Mouse (Mus musculus): ENCODE measurements at regions not wholly inside any gene's neighbourhood (a gene's known extent, or its start where the extent isn't known, plus 50 kb on each side); places are given as distances from the start of the nearest gene placed in this dataset.
A peak's percentile ranks its signal among the peaks of the same experiment; 100 is the strongest.
"Not testable (repeated sequence)": the region's sequence is repeated elsewhere in the genome, so short reads cannot be mapped to it uniquely, and the experiment has no call there.

DNA sequence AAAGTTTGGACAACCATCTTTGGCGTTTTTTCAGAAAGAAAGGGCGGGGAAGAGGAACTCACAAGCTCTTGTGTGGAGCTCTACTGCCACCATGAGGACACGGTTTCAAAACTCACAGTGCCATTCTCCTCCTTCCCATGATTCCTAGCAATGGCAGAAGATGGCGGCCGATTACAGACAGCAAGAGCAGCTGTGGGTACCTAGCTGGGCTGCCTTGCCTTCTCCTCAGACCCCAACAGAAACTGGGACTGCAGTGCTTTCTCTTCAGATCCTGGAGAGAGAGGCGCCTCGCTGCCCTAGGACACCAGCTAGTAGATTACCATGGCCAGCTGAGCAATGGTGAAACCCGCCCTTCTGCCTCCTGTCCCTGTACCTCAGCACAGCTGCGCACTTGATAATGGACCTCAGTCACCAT, 174.2 kb upstream of the Olfr1324 start:
- DNase-seq = peak; percentile 61

DNA sequence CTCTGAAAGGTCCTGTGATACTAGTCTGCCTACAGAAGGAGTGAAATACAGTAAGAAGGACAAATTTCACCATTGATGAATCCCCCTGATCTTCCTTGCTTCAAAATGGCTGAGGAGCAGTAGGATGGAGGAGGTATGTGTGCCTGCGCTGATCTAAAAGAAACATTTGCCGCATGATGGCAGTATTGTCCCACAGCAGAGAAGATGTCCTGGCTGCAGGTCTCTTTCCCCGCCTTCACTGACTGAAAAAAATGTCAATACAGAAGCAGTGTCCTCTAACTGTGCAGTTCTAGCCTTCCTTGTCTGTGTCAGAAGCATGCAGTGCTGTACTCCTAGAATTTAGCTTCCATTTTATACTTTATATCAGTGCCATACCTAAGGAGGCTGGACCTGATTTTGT, 172.0 kb upstream of the Olfr1324 start:
- peak; percentile 83 for DNase-seq

DNA sequence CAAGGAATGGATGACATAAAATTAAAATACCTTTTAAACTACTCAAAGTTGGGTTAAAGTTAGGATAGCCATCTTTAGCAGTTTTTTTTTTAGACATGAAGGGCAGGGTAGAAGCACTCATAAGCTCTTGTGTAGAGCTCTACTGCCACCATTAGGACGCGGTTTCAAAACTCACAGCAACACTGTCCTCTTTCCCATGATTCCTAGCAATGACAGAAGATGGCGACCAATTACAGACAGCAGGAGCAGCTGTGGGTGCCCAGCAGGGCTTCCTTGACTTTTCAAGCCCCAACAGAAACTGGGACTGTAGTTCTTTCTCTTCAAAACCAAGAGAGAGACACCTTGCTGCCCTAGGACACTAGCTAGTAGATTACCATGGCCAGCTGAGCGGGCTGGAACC, 171.5 kb upstream of the Olfr1324 start:
- peak; percentile 76 for DNase-seq

DNA sequence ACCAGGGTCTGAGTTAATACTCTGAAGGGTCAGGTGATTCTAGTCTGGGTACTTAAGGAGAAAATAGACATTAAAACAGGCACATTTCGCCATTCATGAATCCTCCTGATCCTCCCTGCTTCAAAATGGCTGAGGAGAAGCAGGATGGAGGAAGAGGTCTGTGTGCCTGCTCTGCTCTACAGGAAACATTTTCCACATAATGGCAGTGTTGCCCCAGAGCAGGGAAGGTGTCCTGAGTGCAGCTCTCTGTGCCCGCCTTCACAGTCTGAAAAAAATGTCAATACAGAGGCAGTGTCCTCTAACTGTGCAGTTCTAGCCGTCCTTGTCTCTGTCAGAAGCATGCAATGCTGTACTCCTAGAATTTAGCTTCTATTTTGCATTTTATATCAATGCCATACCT, 169.3 kb upstream of the Olfr1324 start:
- DNase-seq = peak; percentile 55

DNA sequence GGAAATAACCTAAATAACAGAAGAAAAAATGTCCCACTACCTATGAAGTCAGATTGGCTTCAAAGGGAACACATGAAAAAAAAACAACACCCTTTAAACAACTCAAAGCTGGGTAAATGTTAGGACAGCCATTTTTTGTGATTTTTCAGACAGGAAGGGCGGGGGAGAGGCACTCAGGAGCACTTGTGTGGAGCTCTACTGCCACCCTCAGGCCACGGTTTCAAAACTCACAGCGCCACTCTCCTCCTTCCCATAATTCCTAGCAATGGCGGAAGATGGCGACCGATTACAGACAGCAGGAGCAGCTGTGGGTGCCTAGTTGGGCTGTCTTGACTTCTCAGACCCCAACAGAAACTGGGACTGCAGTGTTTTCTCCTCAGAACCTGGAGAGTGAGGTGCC, 168.8 kb upstream of the Olfr1324 start:
- peak; percentile 70 for DNase-seq

DNA sequence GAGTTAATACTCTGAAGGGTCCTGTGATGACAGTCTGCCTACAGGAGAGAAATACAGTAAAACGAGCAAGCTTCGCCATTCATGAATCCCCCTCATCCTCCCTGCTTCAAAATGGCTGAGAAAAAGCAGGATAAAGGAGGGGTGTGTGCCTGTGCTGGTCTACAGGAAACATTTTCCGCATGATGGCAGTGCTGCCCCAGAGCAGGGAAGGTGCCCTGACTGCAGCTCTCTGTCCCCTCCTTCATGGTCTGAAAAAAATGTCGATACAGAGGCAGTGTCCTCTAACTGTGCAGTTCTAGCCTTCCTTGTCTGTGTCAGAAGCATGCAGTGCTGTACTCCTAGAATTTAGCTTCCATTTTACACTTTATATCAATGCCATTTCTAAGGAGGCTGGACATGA, 166.7 kb upstream of the Olfr1324 start:
- peak; percentile 43 for DNase-seq

DNA sequence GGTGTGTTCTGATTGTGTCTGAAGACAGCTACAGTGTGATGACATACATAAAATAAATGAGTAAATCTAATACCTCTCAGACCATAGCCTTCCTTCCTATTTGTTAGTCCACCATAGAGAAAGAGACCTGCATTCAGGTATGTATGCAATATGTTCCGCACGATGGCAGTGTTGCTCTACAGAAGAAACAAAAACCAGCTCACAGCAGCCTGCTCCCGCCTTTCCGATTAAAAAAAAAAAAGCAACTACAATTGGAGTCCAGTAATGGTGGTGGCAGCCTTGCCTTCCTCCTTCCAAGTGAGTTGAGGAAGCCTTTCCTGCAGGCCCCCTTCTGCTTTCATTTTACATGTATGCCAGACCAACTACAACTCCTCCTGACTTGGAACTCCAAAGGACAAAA, 163.2 kb upstream of the Olfr1324 start:
- DNase-seq = peak; percentile 43

DNA sequence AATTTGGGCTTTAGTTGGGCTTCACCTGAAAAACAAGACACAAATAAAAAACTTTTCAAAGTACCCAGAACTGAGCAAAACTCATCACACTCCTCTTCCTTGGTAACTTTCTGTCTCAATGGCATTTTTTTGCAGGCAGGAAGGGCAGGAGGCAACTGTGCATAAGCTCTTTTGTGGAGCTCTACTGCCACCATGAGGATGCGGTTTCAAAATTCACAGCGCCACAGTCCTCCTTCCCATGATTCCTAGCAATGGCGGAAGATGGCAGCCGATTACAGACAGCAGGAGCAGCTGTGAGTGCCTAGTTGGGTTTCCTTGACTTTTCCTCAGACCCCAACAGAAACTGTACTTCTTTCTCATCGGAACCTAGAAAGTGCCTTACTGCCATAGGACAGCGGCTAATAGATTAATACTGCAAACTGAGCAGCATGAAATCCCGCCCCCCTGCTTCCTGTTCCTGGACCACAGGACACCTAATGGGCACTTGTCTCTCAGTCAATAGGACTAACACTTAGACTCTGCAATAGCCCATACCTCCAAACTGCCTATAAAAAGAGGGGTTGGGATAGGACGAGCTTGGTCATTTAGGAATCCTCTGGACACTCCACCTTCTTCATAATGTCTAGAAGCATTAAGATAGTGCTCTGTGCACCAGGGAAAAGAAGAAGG, 162.5 kb upstream of the Olfr1324 start:
- peak; percentile 67 for DNase-seq

DNA sequence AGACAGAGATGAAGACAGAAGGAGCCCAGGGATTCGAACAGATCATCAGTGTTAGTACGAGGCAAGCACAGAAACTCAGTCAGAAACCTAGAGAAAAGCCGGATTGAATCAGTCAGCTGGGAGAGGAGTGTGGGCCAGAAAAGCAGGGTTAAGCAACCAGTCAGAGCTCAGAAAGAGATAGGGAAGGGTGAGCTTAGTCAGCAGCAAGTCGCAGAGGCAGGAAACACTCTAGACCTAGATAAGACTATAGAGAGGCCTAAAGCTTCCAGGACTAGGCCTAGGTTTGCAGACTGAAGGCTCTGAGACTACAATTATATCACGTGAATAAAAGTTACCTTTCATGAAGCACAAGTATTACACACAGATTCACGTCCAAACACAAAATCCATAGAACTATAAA, 160.6 kb upstream of the Olfr1324 start:
- DNase-seq = no peak

DNA sequence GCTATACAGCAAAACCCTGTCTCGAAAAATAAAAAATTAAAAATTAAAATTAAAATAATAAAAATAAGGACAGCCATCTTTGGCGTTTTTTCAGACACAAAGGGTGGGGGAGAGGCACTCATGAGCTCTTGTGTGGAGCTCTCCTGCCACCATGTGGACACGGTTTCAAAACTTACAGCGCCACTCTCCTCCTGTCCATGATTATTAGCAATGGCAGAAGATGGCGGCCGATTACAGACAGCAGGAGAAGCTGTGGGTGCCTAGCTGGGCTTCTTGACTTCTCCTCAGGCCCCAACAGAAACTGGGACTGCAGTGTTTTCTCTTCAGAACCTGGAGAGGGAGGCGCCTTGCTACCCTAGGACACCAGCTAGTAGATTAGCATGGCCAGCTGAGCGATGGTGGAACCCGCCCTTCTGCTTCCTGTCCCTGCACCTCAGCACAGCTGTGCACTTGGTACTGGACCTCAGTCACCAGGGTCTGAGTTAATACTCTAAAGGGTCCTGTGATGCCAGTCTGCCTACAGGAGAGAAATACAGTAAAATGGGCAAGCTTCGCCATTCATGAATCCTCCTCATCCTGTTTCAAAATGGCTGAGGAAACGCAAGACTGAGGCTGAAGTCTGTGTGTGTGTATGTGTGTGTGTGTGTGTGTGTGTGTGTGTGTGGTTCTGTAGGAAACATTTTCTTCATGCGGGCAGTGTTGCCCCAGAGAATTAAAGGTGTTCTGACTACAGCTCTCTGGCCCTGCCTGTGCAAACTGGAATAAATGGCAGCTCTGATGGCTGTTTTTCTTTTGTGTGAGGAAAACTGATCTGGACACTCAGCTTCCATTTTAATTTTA, 155.7 kb upstream of the Olfr1324 start:
- DNase-seq = peak; percentile 65

DNA sequence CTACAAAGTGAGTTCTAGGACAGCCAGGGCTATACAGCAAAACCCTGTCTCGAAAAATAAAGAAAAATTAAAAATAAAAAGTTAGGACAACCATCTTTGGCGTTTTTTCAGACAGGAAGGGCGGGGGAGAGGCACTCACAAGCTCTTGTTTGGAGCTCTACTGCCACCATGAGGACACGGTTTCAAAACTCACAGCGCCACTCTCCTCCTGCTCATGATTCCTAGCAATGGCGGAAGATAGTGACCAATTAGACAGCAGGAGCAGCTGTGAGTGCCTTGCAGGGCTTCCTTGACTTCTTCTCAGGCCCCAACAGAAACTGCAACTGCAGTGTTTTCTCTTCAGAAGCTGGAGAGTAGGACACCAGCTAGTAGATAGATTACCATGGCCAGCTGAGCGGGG, 151.9 kb upstream of the Olfr1324 start:
- DNase-seq = peak; percentile 69

DNA sequence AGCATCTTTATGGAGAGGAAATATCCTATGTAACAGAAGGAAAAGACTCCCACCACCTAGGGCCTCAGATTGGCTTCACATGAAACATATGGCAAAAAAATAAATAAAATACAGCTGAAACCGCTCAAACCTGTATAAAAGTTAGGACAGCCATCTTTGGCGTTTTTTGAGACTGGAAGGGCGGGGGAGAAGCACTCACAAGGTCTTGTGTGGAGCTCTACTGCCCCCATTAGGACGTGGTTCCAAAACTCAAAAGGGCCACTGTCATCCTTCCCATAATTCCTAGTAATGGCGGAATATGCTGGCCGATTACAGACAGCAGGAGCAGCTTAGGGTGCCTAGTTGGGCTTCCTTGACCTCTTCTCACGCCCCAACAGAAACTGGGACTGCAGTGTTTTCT, 148.5 kb upstream of the Olfr1324 start:
- peak; percentile 80 for DNase-seq

DNA sequence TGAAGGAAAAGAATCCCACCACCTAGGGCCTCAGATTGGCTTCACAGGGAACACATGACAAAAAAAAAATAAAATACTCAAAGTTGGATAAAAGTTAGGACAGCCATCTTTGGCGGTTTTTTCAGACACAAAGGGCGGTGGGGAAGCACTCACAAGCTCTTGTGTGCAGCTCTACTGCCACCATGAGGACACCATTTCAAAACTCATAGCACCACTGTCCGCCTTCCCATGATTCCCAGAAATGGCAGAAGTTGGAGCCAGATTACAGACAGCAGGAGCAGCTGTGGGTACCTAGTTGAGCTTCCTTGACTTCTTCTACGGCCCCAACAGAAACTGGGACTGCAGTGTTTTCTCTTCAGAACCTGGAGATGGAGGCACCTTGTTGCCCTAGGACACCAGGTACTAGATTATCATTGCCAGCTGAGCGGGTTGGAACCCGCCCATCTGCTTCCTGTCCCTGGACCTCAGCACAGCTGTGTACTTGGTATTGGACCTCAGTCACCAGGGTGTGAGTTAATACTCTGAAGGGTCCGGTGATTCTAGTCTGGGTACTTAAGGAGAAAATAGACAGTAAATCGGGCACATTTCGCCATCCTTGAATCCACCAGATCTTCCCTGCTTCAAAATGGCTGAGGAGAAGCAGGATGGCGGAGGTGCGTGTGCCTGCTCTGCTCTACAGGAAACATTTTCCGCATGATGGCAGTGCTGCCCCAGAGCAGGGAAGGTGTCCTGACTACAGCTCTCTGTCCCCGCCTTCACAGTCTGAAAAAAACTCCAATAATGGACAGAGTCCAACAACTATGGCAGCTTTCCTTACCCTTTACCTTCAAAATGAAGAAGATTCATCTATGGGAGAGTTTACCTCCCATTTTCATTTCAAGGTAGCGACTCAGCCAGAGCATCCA, 144.1 kb upstream of the Olfr1324 start:
- peak; percentile 77 for DNase-seq

DNA sequence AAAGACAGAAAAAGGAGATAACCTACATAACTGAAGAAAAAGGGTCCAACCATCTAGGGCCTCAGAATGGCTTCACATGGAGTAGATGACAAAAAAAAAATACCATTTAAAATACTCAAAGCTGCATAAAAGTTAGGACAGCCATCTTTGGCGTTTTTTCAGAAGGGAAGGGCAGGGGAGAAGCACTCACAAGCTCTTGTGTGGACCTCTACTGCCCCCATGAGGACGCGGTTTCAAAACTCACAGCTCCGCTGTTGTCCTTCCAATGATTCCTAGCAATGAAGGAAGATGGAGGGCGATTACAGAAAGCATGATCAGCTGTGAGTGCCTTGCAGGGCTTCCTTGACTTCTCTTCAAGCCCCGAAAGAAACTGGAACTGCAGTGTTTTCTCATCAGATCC, 140.8 kb upstream of the Olfr1324 start:
- peak; percentile 79 for DNase-seq

DNA sequence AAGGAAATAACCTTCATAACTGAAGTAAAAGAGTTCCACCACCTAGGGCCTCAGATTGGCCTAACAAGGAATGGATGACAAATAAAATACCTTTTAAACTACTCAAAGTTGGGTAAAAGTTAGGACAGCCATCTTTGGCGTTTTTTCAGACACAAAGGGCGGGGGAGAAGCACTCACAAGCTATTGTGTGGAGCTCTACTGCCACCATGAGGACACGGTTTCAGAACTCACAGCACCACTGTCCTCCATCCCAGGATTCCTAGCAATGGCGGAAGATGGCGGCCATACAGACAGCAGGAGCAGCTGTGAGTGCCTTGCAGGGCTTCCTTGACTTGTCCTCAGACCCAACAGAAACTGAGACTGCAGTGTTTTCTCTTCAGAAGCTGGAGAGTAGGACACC, 138.0 kb upstream of the Olfr1324 start:
- DNase-seq = peak; percentile 87

DNA sequence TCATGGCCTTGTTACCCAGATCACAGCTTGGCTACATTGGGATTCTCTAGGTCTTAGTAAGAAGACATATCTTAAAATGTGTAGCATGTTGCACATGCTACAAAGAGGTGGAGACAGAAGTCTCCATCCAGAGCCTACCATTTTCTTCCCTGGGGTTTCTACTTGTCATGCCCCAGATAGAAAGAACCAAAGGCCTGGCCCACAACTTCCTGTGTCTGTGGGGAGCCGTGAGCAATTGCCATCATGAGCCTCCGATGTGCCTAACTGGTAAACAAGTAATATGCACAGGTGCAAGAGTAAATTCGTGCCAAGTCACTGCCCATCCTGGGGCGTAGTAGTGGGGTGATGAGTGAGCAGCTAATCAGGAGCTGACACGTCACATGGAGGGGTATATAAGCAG, 136.7 kb upstream of the Olfr1324 start:
- DNase-seq = not testable (repeated sequence)

DNA sequence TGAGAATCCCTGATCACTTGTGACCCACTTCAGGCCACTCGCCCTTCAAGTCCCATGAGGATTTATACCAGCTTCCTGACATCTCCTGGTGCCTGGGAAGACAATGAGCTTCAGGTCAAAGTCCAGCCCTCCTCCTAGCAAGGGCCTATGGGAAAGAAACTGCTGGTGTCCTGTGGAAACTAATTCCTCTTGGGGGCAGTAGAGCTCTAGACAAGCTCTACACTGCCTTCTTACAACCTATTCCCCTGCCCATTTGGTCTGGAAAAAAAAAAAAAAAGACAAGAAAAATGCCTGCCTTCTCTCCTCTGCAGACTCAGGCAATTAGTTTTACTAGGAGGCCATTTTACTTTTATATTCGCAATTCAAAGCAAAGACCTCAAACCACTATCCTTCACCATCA, 132.6 kb upstream of the Olfr1324 start:
- DNase-seq = peak; percentile 69

DNA sequence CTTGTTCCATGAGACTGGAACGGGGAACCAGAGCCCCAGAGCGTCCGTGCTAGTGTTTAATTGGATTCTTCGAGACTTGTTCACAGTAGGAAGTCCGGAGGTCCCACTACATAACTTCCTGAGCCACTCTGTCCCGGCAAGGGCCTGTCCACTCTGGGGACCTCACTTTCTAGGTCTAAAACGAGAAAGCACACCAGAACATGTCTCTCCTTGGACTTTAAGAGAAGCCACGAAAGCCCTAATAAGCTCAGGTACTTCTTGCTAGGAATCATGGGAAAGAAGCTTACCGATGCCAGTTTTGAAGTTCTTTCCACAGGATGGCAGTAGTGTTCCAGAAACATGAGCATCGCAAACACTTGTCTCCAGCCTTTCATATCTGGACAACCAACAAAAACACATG, 122.0 kb upstream of the Olfr1324 start:
- peak; percentile 58 for DNase-seq

DNA sequence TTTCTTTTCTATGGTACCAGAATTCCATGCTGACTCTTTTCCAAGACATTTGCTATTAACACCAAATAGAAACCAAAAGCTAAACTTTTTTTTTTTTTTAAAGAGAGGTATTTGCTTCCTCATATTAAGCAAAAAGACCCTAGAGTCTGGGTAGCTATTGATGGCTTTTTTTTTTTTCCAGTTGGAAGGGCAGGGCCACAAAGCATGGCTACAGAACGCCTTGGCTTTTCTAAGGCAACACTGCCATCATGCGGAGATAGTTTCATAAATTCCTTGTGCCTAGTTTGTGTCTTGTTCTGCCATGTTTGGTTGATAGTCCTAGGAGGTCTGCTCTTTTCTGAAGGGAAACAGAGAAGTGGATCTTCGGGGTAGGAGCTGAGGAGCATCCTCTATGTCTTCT, 121.4 kb upstream of the Olfr1324 start:
- DNase-seq = peak; percentile 83

DNA sequence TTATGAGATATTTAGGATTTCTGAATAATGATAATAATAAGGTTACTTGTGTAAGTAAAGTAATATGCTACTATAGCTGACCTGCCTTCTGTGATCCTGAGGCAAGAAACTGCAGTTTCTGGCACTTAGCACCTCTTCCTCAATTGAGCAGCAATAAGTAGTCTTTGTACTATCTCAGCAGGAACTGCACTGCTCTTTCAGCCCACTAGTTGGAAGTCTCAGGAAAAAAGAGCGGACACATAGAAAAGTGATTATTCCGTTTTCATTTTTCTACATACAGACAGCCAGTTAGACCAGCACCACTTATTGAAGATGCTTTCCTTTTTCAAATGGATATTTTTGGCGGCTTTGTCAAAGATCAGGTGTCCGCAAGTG, 109.5 kb upstream of the Olfr1324 start:
- DNase-seq = not testable (repeated sequence)

DNA sequence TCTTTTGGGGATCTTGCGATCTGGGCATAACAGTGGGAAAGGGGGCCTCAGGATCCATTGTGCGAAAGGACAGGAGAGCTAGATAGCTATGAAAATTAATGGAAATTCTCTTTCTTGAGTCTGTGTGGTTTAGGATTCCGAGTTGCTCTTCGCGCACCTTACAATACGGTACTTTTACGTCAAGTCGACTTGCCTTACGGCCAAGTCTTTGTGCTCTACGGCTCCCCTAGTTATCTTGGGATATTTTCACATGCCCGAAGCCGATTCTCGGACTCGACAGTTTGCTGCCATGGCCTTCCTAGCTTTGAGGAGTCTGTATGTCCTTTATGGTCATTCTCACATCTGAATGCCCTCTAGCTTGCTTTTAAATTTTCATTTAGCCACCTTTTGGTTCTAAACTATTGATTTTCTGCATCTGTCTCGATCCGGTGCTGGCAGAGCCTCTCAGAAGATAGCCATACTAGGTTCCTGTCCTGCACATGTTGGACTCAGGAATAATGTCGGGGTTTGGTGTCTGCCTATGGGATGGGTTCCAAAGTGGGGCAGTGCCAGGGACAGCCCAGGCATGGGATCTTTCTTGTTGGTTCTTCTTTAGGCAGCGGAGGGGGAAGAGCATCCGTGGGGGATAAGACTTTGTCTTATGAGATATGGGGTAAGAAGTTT, 109.0 kb upstream of the Olfr1324 start:
- peak; percentile 20 for DNase-seq

DNA sequence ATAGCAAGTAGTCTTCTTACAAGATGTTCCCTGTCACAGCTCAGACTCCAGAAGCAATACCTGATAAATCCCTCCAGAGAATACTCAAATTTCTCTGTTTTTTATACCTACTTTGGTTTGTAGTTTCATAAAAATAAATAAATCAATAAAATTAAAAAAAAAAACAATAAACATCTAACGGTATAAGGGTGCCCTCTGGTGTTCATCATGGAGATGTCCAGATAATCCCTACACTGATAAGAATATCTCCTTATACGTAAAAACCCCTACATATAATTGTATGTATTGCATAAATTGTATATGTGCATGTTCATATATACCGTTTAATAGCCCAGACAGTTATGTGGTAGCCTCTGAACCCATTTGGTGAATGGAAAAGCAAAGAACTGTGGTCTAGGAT, 75.7 kb upstream of the Olfr1324 start:
- DNase-seq = no peak
